Mouse (Mus musculus) right cerebral cortex, adult 2 months (tissue): ENCODE measurements around the gene Nxn.

Experiments
- DNase-seq, 2 experiments: peaks; one replicate each; pipeline ENCODE4 v3.0.0; 2021 to 2022; ENCODE audit warnings: low spot score in 2 of 2

Gene Nxn

DNA sequence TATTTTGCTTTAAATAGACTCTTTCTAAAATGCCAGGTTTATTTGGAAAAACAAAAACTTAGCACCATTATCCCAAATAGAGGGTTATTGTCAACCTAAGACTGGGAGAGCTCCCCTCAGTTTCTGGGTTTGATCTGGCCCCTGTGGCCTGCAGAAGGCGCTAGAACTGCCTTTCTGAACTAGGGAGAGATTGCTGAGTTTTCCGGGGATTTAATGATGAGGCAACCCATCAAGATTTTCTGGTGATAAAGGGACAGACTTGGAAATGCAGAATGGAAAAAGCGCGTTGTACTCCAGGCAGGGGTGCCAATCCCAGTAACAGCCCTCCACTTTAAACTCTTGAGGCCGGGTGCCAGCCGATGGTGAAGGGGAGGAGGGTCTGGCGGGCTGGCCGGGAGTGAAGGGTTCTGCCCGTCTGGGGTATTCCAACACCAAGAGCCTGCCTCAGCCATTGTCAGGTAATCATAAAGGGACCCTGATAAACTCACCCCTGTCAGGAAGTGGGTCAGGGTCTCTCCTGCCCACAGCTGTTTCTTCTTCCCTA, 100.4 kb downstream of the Nxn start:
- DNase-seq: no peak

DNA sequence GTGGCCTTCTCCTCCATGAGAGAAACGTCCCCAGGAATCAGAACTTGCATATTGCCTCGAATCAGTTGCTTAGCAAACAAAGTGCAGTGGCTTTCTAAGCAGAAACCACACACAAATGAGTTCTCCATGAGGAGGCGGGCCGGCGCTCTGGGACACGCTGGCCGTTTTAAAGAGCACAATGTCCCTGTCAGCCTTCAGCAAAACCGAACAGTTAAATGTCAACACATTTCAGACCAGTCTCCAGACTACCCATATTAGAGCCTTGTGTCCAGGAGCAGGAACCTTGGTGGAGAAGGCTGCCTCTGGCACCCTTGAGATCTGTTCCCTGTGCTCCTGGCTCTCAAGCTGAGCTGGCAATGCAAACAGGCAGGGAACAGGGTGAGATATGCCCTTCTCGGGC, 101.7 kb downstream of the Nxn start:
- no peak for DNase-seq

DNA sequence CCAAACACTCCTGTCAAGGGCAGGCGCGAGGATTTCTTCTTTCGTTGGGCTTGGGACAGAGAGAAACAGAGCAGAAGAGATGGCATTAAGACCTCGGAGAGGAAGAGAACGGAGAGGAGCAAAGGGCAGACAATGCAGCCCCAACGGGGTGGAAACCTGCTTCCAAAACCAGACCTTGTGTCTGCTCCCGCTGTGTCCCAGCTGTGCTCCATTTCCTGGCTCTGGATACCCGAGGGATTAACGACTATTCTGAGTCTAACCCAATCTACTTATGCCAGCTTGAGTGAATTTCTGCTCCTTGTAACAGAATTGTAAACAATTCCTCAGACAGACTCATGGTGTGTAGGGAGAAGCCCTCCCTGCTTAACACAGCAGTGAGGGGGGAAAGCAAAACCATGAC, 104.1 kb downstream of the Nxn start:
- no peak for DNase-seq

DNA sequence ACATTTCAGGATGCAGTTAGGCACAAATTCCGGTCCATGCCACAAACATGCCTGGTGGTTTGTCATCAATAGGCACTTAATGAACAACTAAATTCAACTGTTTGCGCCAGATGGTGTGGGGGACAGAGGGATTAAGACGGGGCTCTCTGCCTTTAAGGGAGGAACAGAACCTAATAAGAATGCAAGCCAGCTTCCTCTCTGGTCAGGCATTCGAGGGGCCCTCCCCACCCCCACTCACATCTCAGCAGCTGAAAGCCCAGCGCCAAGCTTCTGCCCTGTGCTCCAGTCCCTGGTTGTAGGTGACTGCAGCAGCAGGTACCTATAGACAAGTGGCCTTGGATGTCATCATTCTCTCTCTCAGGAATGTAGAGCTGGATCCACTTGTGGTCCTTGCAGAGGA, 104.9 kb downstream of the Nxn start:
- no peak for DNase-seq

DNA sequence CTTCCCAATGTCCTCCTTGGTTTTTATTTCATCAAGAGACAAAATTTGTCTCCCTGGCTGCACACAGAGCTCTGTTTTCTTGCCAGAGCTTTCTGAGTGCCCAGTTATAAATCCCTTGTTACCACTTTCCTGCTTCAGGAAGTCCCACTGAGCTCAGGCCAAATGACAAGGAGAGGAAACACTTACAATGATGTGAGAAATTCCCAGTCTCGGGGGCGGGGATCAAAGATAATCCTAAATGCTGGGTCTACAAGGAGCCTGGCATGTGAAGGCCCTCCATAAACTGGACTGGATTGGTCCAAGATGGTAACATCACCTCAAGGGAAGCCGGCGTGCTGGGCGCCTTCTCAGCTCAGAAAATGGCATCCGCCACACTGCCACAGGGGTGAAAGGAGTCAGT, 106.1 kb downstream of the Nxn start:
- no peak for DNase-seq

DNA sequence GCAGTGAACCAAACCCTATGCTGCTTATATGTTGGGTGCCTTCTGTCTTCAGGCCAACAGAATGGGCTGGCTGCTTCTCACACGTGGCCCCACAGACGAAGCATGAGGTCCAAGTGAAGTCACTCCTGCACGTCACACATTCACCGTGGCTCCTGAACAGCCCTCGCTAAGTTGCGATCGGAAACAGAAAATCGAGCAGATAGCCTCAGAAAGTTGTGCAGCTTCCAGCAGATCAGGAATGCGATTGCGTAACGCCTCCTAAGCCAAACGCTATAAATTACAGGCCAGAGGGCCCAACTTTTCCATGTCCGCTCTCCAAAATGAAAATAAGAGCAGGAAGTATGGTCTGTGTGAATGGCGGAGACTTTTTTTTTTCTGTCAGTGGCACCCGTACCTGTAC, 106.5 kb downstream of the Nxn start:
- no peak for DNase-seq

DNA sequence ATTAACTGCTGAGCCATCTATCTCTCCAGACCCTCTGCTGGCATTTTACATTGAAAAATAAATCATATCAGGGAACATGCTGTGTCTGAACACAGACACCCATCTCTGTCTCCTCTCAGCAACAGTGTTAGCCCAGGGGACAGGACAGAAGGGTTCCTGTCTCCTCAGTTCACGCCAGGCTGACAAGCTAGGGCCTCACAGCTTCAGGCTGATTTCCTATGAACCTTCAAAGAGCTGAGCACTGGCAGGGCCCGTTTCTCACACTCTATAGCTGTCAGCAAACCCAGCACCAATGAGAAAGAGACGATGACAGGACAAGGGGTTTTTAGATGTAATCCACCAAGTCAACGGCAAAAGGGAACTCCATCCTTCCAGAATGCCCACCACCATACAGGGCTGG, 107.0 kb downstream of the Nxn start:
- DNase-seq: no peak

DNA sequence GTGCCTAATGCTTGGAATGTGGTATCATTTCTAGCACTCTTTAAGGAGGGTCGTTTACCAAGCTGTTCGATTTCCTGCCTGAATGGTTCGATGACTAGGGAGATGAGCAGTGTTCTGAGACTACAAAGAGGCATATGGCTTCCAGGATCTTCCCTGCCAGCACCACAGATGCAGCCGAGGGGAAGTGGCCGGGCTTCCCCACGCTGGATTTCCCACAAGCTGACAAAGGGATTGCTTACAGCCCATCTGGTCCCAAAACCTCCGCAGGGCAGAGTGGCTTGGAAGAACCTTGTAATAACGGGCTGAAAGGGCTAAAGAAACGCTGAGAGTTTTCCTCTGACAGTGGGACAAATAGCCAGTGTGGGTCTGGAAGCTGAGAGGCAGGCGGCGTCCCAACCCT, 108.6 kb downstream of the Nxn start:
- peak; percentile 34 to 35 for DNase-seq

DNA sequence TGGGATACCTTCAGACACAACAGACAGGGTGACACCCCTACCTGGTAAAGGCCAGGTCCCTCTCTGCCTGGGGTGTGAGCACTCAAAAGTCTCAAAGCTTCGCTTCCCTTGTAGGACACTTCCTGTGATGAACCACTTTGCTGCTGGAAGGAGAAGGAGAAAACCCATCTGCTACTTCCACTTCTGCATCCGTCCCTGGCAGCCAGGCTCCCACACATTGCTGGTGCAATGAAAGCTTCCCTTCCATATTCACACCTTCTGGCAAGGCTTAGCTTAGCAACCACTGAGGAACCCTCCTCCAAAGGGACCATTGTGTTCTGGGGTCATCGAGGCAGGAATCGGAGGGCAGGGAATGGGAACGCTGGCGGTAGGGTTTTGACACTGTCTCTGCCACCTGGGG, 110.3 kb downstream of the Nxn start:
- DNase-seq: peak; percentile 36 to 56

DNA sequence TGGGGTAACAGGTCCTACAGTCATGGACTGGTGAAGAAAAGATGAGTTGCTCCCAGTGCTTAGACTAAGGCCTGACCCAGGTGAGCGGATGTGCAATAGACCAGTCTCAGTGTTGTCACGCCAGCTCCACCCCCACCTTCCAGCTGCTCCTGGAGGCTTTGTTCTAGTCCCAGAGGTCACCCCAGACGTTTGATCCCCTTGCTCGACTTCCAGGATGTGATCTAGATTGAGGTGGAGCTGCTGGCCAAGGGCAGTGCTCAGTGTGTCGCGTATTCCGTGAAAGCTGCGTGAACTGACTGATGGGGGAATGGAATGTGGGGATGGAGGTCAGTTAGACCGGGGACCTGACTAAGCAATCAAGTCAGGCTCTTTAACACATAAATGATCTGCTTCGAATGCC, 111.6 kb downstream of the Nxn start:
- DNase-seq: no peak

DNA sequence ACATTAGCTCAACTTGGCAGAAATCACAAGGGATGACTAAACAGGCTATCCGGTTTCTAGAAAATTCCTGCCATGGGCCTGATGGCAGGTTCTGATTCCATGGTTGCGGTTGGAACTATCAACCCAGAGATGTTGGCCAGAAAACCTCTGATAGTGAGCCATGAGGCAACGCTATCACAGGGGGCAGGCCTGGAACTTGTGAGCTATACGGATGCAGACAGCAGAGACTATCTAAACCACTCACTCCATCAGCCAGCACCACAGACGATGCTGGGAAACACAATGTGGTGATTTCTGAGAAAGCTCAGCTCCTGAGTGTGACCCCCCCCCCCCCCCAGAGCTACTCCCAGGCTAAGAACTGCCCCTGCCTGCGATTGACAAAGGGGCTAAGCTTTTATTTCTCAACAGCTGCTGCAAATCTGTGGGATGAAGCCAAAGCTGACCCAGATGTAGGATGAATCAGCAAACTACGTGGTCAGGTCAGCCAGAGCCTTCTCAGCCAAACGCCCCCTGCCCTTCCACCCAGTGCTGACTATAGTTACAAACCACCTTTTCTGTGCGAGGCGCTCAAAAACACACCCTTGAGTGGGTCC, 112.3 kb downstream of the Nxn start:
- DNase-seq: no peak

DNA sequence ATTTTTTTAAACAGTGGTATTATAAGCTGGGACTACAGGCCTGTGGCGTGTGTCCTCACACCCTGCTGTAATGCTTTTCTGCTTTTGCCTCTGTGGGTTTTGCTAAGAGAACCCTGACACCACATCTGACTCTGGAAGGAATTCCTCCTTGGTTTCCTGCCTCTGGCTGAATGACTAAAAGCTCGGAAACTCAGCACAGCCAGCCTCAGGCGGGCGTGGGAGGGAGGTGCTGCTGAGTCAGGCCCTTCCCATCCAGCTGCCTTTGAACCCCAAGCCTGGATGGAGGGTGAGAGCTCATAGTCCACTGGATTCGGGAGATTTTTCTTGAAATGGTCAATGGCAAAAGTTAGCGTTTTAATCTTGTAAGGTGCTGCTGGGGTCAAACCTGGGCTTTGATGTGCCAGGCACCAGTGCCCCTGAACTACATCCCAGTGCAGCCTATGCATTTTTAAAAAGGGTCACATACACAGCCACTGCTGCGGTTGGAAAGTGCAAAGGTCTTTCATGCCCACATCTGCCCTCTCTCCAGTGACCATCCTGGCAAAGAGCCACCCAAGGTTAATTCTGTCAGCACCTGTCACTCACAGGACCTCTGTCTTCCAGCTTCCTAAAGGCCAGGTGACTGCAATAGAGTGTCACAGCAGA, 113.4 kb downstream of the Nxn start:
- DNase-seq: no peak

DNA sequence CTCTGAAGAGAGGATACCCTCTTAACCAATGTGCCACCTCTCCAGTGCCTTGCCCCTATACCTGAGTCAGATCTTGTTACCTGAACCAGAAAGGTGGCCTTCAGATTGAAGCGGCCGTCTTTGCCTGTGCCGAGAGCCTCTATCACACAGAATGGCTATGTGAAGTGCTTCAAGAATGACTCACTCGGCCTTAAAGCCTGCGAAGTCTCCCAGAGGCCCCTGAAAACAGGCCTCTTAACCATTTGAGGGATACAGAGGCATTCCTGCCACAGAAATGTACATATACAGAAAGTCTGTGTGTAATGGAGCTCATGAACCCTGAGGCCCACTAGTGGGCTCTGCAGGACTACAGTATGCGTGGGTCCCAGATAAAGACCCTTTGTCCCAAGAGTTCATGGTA, 115.1 kb downstream of the Nxn start:
- DNase-seq: no peak

DNA sequence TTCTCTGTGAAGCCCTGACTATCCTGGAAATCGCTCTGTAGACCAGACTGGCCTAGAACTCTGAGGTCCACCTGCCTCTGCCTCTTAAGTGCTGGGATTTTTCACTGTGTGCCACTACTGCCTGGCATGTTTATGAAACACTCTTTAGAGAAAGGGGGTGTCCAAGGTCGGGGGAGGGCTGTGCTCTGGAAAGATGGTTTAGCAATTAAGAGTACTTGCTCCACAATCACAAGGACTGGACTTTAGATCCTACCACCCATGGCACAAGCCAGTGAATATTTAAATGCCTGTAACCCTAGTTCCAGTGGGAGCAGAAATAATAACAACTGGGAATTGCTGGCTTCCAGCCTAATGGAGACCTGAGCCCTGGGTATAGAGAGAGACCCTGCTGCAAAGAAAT, 119.0 kb downstream of the Nxn start:
- DNase-seq: no peak

DNA sequence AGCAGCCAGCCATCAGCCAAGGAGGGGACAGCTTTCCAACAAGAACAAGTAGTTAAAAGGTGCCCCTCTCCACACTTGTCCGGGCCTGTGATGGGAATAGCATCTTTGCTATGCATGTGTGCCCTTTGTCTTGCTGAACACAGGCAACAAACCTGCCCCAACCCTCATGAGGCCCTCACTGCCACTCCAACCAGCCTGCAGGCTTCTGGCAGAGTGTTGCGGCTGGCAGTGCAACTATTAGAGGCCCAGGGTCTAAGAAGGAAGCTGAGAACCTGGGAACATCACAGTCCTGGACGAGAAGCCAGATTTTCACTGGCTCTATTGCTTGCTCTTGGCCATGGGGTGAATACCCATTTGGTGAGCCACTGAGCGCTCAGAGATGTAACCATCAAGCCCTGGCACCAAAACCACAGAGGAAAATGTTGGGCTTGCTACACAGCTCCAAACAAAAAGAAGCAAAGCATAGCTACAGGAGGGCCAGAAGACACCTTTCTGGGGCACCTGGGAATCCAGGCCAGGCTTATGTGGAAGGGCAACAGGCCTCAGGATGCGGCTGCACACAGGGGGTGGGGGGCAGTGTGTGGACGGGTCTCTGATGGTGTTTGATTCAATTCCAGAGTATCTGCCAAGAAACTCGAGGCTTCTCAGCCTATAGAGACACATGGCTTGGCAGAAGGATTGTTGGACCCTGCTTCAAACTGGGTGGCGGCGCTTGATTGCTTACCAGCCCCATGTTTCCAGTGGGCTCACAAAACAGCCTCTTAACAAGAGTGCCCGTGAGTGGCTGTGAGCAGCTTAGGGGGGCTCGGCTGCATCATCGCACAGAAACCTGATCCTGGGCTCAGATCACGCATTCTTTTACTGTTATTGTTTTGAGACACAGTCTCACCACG, 119.7 kb downstream of the Nxn start:
- DNase-seq: no peak

DNA sequence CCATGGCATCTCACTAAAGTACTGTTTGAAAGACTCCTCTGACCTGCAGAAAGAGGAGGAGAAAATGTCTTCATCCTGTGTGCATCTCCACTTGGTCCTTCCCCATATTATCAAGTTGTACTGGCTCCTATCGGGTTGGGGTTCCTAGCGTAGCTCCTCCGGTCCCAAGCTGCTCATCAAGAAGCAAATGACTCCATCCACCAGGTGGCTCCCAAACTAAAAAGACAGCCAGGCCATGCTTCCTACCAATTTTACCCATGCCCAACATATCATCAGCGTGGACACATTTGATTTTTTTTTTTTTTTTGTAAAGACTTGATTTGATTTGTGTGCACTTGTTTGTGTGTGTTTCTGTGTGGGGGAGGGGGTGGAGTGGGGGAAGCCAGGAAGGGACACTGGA, 126.5 kb downstream of the Nxn start:
- peak; percentile 38 to 47 for DNase-seq

DNA sequence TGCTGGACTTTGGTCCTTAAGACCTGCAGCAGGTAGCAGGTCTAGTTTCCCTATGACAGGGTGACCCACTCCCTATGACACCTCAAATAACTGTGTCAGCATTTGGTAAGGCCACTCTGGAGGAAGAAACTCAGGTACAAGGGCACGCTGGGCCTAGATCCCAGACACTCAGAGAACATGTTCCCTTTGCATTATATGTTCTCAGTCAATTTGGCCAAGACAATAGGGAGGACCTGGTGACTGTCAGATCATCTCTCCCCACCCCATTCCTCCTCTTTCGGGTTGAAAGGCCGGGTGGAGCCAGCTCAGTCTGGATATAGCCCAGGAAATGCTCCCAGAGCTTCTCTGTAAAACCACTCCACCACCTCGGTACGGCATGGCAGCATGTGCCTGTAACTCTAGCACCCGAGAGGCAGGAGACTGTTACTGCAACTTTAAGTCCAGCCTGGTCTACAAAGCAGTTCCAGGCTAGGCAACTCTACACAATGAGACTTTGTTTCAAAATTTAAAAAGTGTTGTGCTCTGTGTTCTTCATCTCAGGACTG, 130.3 kb downstream of the Nxn start:
- no peak for DNase-seq

DNA sequence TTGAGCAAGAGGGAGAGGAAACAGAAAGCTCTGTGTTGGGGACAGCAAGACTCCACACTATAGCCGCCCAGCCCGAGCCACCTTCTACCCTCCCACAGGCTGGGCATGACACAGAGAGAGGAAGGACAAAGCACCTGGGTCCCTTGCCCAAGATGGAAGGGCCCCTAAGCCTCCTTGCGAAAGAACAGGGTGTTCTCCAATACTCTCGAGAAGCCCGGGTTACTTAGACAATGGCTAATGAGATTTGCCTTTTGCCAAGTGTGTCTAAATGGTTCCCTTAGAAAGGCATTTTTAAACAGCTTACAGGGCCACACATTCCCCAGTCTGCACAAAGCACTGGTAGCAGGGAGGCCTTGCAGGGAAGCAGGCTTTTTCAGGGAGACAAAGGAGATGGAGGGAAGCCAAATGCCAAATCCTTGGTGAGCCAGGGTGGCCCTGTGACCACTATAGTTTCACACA, 130.9 kb downstream of the Nxn start:
- peak in 1 of 2 experiments; percentile 22 for DNase-seq

DNA sequence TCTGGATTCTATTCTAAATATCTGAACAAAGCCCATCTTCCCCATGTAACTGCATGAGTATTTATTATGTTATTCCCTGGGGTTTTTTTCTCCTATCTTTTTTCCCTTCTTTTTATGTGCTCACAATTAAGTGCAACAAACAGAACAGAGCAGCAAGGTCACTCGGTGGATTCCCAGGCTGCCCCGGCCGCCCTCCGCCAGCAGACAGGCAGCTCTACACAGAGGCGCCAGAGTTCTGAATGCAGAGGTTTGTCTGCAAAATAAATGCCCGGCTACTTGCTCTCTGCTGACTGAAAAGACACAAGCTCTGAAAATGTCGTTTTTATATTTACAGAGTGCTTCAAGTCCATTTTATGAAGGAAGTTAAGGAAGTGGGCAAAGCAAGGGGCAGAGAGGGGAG, 131.4 kb downstream of the Nxn start:
- no peak for DNase-seq

DNA sequence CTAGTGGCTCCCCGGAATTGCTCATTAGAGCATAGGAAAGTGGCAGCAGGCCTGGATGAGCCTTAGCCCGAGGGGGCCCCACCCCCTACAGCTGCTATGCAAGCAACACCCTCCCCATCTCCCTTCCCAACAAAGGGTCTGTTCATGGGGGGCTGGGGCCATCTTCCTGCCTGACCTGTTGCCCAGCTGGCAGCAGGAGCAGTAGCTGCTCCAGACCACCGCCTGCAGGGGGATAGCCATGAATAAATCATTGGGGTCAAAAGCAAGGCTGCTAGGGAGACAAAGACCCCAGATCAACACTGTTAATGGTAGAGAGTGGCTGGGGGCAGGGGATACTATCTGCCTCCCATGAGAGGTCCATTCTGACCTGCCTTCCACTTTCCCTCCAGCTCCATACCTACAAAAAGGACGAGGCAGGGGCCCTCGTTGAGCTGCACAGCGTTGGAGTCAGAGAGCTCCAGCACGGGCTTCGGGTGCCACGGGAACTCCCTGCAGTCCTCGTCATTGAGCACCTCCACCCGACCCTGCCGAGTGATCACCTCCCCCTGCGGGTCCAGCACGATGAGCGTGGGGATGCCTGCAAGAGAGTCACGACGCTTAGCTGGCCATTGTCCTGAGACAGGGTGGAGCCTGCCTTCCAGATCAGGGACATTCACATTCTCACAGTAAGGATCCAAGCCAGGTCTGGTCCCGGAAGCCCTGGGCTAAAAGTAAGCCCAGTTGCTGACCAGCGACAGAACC, 136.2 kb downstream of the Nxn start:
- no peak for DNase-seq

DNA sequence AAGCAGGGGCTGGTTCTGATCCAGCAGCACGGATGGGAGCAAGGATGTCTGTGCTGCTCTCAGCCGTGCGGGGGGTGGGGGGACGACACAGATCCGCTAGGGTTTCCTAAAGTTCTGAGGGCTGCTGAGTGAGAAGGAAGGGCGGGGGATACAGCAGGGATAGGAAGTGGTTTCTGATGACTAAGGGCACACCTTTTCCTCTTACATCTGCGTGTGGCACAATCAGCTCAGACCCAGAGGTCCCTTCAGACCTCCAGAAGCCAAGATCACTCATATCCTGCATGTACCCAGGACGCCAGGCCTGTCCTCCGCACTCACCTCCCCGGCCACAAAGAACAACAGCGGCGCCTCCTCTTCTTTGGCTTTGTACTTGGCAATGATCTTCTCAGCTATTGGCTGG, 137.7 kb downstream of the Nxn start:
- no peak for DNase-seq
